Mouse (Mus musculus) MEL (cell line): ENCODE measurements at regions not wholly inside any gene's neighbourhood (a gene's known extent, or its start where the extent isn't known, plus 50 kb on each side); places are given as distances from the start of the nearest gene placed in this dataset.

Source experiments
- DNase-seq: peaks from one replicate; pipeline ENCODE4 v3.0.0; 2011; ENCODE audit warnings: low read depth, low spot score
- H3K27ac ChIP-seq: 2 replicates; pipeline ENCODE4 v1.5.1; 2012; ENCODE audit warnings: low read depth, mild to moderate bottlenecking, control low read depth, low read length, moderate library complexity; ENCODE audit not compliant: control insufficient read depth
- H3K27me3 ChIP-seq, 2 experiments: fragments of 150-350 bp in 1 of 2; sonication (generic) in 1 of 2; 2 replicates each; pipeline ENCODE4 v1.6.1; 2012; ENCODE audit warnings: low read length in 2 of 2, mild to moderate bottlenecking in 2 of 2, improper control_type of control experiment in 1 of 2, moderate library complexity in 1 of 2; ENCODE audit not compliant: insufficient read depth in 2 of 2, control insufficient read depth in 1 of 2
- H3K36me3 ChIP-seq, 2 experiments: 2 replicates each; pipeline ENCODE4 v1.6.1; 2012 to 2014; ENCODE audit warnings: low read length in 2 of 2, improper control_type of control experiment in 1 of 2, inconsistent platforms in 1 of 2, mild to moderate bottlenecking in 1 of 2; ENCODE audit not compliant: insufficient read depth in 2 of 2, control insufficient read depth in 1 of 2
- H3K4me1 ChIP-seq, 2 experiments: fragments of 150-350 bp in 1 of 2; sonication (generic) in 1 of 2; 2 replicates each; pipeline ENCODE4 v1.6.1; 2012; ENCODE audit warnings: low read length in 2 of 2, improper control_type of control experiment in 1 of 2, mild to moderate bottlenecking in 1 of 2; ENCODE audit not compliant: insufficient read depth in 2 of 2, control insufficient read depth in 1 of 2
- H3K4me3 ChIP-seq, 2 experiments: fragments of 150-350 bp in 1 of 2; sonication (generic) in 1 of 2; 2 replicates each; pipeline ENCODE4 v1.5.1; 2012; ENCODE audit warnings: low read depth in 2 of 2, low read length in 2 of 2, mild to moderate bottlenecking in 2 of 2, moderate library complexity in 2 of 2, control low read depth in 1 of 2, improper control_type of control experiment in 1 of 2; ENCODE audit not compliant: control insufficient read depth in 1 of 2, insufficient read depth in 1 of 2
- H3K79me2 ChIP-seq: 2 replicates; pipeline ENCODE4 v1.6.1; 2012; ENCODE audit warnings: mild to moderate bottlenecking, low read length, moderate library complexity; ENCODE audit not compliant: control insufficient read depth, poor library complexity, insufficient read depth
- H3K9ac ChIP-seq: 2 replicates; pipeline ENCODE4 v1.6.1; 2012; ENCODE audit warnings: low read depth, mild to moderate bottlenecking, control low read depth, low read length, moderate library complexity; ENCODE audit not compliant: control insufficient read depth, poor library complexity, severe bottlenecking
- H3K9me3 ChIP-seq: fragments of 150-350 bp; sonication (generic); replicated peaks from 2 replicates; pipeline ENCODE4 v1.6.1; 2012; ENCODE audit warnings: mild to moderate bottlenecking, low read length, improper control_type of control experiment, moderate library complexity; ENCODE audit not compliant: insufficient read depth
- BHLHE40 ChIP-seq: IDR thresholded peaks from 2 replicates; pipeline ENCODE4 v1.6.1; 2012; ENCODE audit warnings: low read depth, mild to moderate bottlenecking, inconsistent platforms, low read length, improper control_type of control experiment, borderline replicate concordance
- CTCF ChIP-seq, 3 experiments: IDR thresholded peaks in 2 of 3; conservative IDR thresholded peaks in 1 of 3; 2 replicates each; pipeline ENCODE4 v1.5.1; 2011 to 2012; ENCODE audit warnings: low read length in 3 of 3, low read depth in 2 of 3, mild to moderate bottlenecking in 2 of 3, improper control_type of control experiment in 1 of 3, inconsistent platforms in 1 of 3, mixed read lengths in 1 of 3, moderate library complexity in 1 of 3; ENCODE audit not compliant: control insufficient read depth in 1 of 3, insufficient read depth in 1 of 3, poor library complexity in 1 of 3, severe bottlenecking in 1 of 3
- GABPA ChIP-seq: IDR thresholded peaks from 2 replicates; pipeline ENCODE4 v1.6.1; 2012; ENCODE audit warnings: low read depth, mild to moderate bottlenecking, inconsistent platforms, low read length, improper control_type of control experiment, moderate library complexity
- HCFC1 ChIP-seq: IDR thresholded peaks from 2 replicates; pipeline ENCODE4 v1.6.1; 2012; ENCODE audit warnings: low read depth, mild to moderate bottlenecking, inconsistent platforms, low read length, improper control_type of control experiment, moderate library complexity
- JUND ChIP-seq: IDR thresholded peaks from 2 replicates; pipeline ENCODE4 v1.6.1; 2011; ENCODE audit warnings: low read depth, mild to moderate bottlenecking, improper control_type of control experiment, low read length
- MAX ChIP-seq: IDR thresholded peaks from 2 replicates; pipeline ENCODE4 v1.6.1; 2011; ENCODE audit warnings: low read length, improper control_type of control experiment
- MAZ ChIP-seq: IDR thresholded peaks from 2 replicates; pipeline ENCODE4 v1.6.1; 2012; ENCODE audit warnings: low read depth, mild to moderate bottlenecking, inconsistent platforms, low read length, improper control_type of control experiment
- MYB ChIP-seq: IDR thresholded peaks from 2 replicates; pipeline ENCODE4 v1.6.1; 2011; ENCODE audit warnings: mild to moderate bottlenecking, low read depth, low read length, improper control_type of control experiment
- POLR2AphosphoS2 ChIP-seq: IDR thresholded peaks from 2 replicates; pipeline ENCODE4 v1.6.1; 2011; ENCODE audit warnings: low read length, improper control_type of control experiment
- RAD21 ChIP-seq: IDR thresholded peaks from 2 replicates; pipeline ENCODE4 v1.6.1; 2011; ENCODE audit warnings: mild to moderate bottlenecking, low read depth, low read length, improper control_type of control experiment
- SIN3A ChIP-seq: IDR thresholded peaks from 2 replicates; pipeline ENCODE4 v1.6.1; 2012; ENCODE audit warnings: low read length, improper control_type of control experiment, inconsistent platforms
- SMC3 ChIP-seq: IDR thresholded peaks from 2 replicates; pipeline ENCODE4 v1.6.1; 2011; ENCODE audit warnings: low read depth, low read length, improper control_type of control experiment
- TBP ChIP-seq: IDR thresholded peaks from 2 replicates; pipeline ENCODE4 v1.8.0; 2011; ENCODE audit warnings: low read depth, low read length, improper control_type of control experiment
- USF2 ChIP-seq, 2 experiments: IDR thresholded peaks; 2 replicates each; pipeline ENCODE4 v1.6.1; 2011 to 2012; ENCODE audit warnings: improper control_type of control experiment in 2 of 2, low read length in 2 of 2, borderline replicate concordance in 1 of 2, inconsistent platforms in 1 of 2, low read depth in 1 of 2, mild to moderate bottlenecking in 1 of 2; ENCODE audit not compliant: insufficient read depth in 1 of 2
- ZC3H11A ChIP-seq: IDR thresholded peaks from 2 replicates; pipeline ENCODE4 v1.6.1; 2012; ENCODE audit warnings: low read depth, mild to moderate bottlenecking, inconsistent platforms, low read length, improper control_type of control experiment
- ZNF384 ChIP-seq: IDR thresholded peaks from 2 replicates; pipeline ENCODE4 v1.6.1; 2012; ENCODE audit warnings: low read depth, mild to moderate bottlenecking, inconsistent platforms, low read length, improper control_type of control experiment

- Histone ChIP-seq H3K27ac (no peak overlapping the region), H3K27me3 (no peaks in the 10 kb centered on the region), H3K79me2 (no peaks in the 10 kb centered on the region), H3K36me3 (peaks cover 0 to 10% of the 10 kb centered on the region in 2 experiments; a peak in 2 of 4 replicates), H3K9me3 (no peaks in the 10 kb centered on the region), H3K4me1 (peaks cover 7 to 16% of the 10 kb centered on the region in 2 experiments), H3K9ac (no peak overlapping the region), H3K4me3 (no peak overlapping the region)
- peak; percentile 76 for DNase-seq
- TF ChIP-seq ZC3H11A (no peak), POLR2AphosphoS2 (no peak), MAX (no peak), JUND (peak; percentile 98), USF2 (IDR thresholded peaks at IDR 0.05; ENCODE audit: borderline replicate concordance in 1 of 2, insufficient read depth in 1 of 2, low read depth in 1 of 2, low read length in 2 of 2) (no peak)
These were observed 73.7 kb upstream of the Max start for GRCm38 (mm10) chr12:77035676-77036075.

GRCm38 (mm10) chr12:77031448-77031847 lies 69.4 kb upstream of the Max start:
- H3K9me3 ChIP-seq, result no peaks in the 10 kb centered on the region
- TF ChIP-seq RAD21 (peak; percentile 61), ZC3H11A (peak; percentile 83), SIN3A (no peak; the same call in 1 of the 2 replicates), MAZ (no peak), MYB (no peak), JUND (no peak), TBP (no peak), CTCF (IDR thresholded peaks at IDR 0.05 in 2 of 3, conservative IDR thresholded peaks at IDR 0.05 in 1 of 3; ENCODE audit: control insufficient read depth in 1 of 3, insufficient read depth in 1 of 3, low read depth in 2 of 3, low read length in 3 of 3, poor library complexity in 1 of 3, severe bottlenecking in 1 of 3) (peak; percentile 21 to 50 (median 23); a peak in 3 of 6 replicates), HCFC1 (no peak), SMC3 (peak; percentile 67), GABPA (no peak), BHLHE40 (no peak), ZNF384 (peak; percentile 13; the same call in 1 of the 2 replicates)
- no peaks in the 10 kb centered on the region for H3K79me2 ChIP-seq
- H3K4me1 ChIP-seq, result peaks cover 7 to 21% of the 10 kb centered on the region in 2 experiments
- H3K27me3 ChIP-seq, result no peaks in the 10 kb centered on the region
- peaks cover 0 to 14% of the 10 kb centered on the region in 2 experiments; a peak in 2 of 4 replicates for H3K36me3 ChIP-seq
- peak; percentile 33 for DNase-seq
- H3K9ac ChIP-seq, result no peak overlapping the region
- H3K4me3 ChIP-seq, result no peak overlapping the region
- no peak overlapping the region for H3K27ac ChIP-seq
